Mouse (Mus musculus) intestine, embryonic 14.5 days (tissue): ENCODE measurements around the gene Zfp960. TPM values are rescaled to one million over a fixed set of nuclear protein-coding genes. Genes with fewer than 3 reads are reported as not detected.
"Not testable (repeated sequence)": the region's sequence is repeated elsewhere in the genome, so short reads cannot be mapped to it uniquely, and the experiment has no call there.

Source experiments
- ATAC-seq: fragments of 200-750 bp; cut with Nextera tagmentation; replicated peaks from 2 replicates; pipeline ENCODE4 v1.8.0; 2017; ENCODE audit warnings: low read depth, moderate number of reproducible peaks, moderate TSS enrichment, moderate library complexity; ENCODE audit not compliant: low FRiP score, low TSS enrichment
- DNase-seq: peaks from one replicate; pipeline ENCODE4 v3.0.0-alpha.2; 2018; ENCODE audit warnings: low spot score
- H3K27ac ChIP-seq: fragments of 300-500 bp; sonication (generic); 2 replicates; pipeline ENCODE4 v1.5.1; 2014; ENCODE audit warnings: low read depth, mild to moderate bottlenecking, control low read depth
- H3K27me3 ChIP-seq: fragments of 300-500 bp; sonication (generic); replicated peaks from 2 replicates; pipeline ENCODE4 v1.6.1; 2014; ENCODE audit warnings: low read length, control low read depth; ENCODE audit not compliant: control insufficient read depth, insufficient read depth
- H3K36me3 ChIP-seq: fragments of 300-500 bp; sonication (generic); 2 replicates; pipeline ENCODE4 v1.6.1; 2014; ENCODE audit warnings: low read length, control low read depth; ENCODE audit not compliant: control insufficient read depth, insufficient read depth
- H3K4me1 ChIP-seq: fragments of 300-500 bp; sonication (generic); replicated peaks from 2 replicates; pipeline ENCODE4 v1.6.1; 2014; ENCODE audit warnings: low read length, control low read depth, mixed read lengths; ENCODE audit not compliant: control insufficient read depth, insufficient read depth
- H3K4me2 ChIP-seq: fragments of 300-500 bp; sonication (generic); 2 replicates; pipeline ENCODE4 v1.6.1; 2014; ENCODE audit warnings: low read length
- H3K4me3 ChIP-seq: fragments of 300-500 bp; sonication (generic); 2 replicates; pipeline ENCODE4 v1.5.1; 2014; ENCODE audit warnings: low read depth, low read length, control low read depth, mixed read lengths
- H3K9ac ChIP-seq: fragments of 300-500 bp; sonication (generic); 2 replicates; pipeline ENCODE4 v1.6.1; 2014; ENCODE audit warnings: mild to moderate bottlenecking, low read length
- H3K9me3 ChIP-seq: fragments of 300-500 bp; sonication (generic); 2 replicates; pipeline ENCODE4 v1.6.1; 2016; ENCODE audit warnings: low read length, control low read depth; ENCODE audit not compliant: control insufficient read depth
- WGBS: fragments of 180-500 bp; shearing (Covaris S2); extraction: QIAGEN DNeasy Blood & Tissue Kit; methylation state at CpG from one replicate; pipeline ENCODE4 v1.1.7; 2014; 5-methylcytosine and 5-hydroxymethylcytosine counted together
- polyA plus RNA-seq: library from polyadenylated mRNA; unstranded; fragments of >200 nt; fragmentation: Nextera tagmentation; extraction: Ambion mirVana; gene quantifications from 2 replicates; pipeline ENCODE4 v1.2.1, GENCODE M21; 2014

Zfp960 gene
- 6.7 TPM in 2 replicates for polyA plus RNA-seq

DNA sequence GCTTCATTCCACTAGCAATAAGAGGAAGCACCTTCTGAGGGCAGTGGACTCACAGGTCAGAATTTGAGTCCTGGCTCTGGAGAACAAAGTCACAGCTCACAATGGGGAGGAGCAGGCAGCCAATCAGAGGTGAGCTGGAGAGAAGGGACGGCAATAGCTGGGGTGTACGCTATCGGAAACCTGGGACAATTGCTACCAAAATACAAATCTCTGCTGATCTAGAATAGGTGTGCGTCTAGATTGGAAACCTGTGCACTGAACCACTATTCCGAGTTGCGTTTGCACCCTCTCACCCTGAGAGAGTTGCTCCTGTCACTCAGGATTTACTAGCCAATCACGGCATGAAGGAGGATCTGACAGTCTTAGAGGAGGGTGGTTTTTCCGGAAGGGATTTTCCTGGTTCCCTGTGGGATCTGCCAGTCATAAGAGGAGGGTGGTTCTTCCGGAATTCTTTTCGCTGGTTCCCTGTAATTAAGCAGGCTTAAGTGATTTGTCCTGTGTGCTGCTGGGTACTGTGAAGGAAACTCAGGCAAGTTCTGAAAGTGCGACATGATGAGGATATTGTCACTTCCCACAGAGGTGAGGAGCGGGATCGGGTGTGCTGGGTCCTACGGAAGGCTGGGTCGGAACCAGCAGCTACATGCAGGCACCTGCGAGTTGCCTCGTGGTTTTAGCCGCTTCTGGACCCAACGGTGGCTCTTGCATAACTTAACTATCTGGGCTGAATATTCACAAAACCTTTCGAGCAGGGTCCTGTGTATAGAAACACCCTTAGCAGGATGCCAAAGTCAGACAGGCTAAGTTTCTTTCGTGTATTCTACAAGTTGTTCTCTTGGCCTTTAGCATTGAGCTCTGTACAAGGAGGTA lies at the start of gene Zfp960:
Zfp960 (plus strand) TSS at position 486 of the 867 bp plus-strand sequence.
- ATAC-seq (peak; percentile 100), DNase-seq (peak; percentile 81)
- Histone ChIP-seq H3K4me3 (peak within 1 kb of the TSS; percentile 55), H3K9ac (peak within 1 kb of the TSS; percentile 42), H3K4me2 (peak within 1 kb of the TSS; percentile 55), H3K27ac (0 out of 2 replicates have a peak within 1 kb of the TSS, but pooled peaks have one; percentile 27)
- H3K27me3 ChIP-seq, H3K4me1 ChIP-seq, H3K9me3 ChIP-seq, H3K36me3 ChIP-seq: not testable (repeated sequence)
- under 1% methylated on average over 12 of the region's 21 CpGs for WGBS

- not testable (repeated sequence) for H3K36me3 ChIP-seq, DNase-seq, H3K4me1 ChIP-seq, H3K27ac ChIP-seq, H3K9ac ChIP-seq, H3K9me3 ChIP-seq, H3K4me3 ChIP-seq, H3K4me2 ChIP-seq, H3K27me3 ChIP-seq, ATAC-seq
- WGBS = 92% methylated on average over 2 of the region's 2 CpGs
These were observed 45.8 kb upstream of the Zfp960 start for GRCm38 (mm10) chr17:17018071-17018470.

- H3K4me3 ChIP-seq, H3K9ac ChIP-seq, H3K27ac ChIP-seq, DNase-seq, H3K4me2 ChIP-seq, H3K4me1 ChIP-seq, H3K36me3 ChIP-seq, H3K9me3 ChIP-seq, ATAC-seq, H3K27me3 ChIP-seq: not testable (repeated sequence)
- WGBS = 51% methylated on average over 1 of the region's 1 CpGs
These were observed 4.3 kb upstream of the Zfp960 start for GRCm38 (mm10) chr17:17059566-17059965.

GRCm38 (mm10) chr17:17120830-17121502 lies 57.1 kb downstream of the Zfp960 start, which contains the start of gene Zfp97:
Zfp97 (plus strand) TSS chr17:17121415.
- not testable (repeated sequence) for H3K27me3 ChIP-seq, H3K9me3 ChIP-seq, H3K4me3 ChIP-seq, H3K36me3 ChIP-seq, H3K4me2 ChIP-seq, H3K9ac ChIP-seq, H3K27ac ChIP-seq, H3K4me1 ChIP-seq, DNase-seq
- WGBS = no CpG with 5 or more reads among the region's 8 CpGs
- ATAC-seq = peak; percentile 96

Other genes starting within 250 kb of the Zfp960 start
- gene Zfp97, start 57.3 kb downstream of the Zfp960 start, polyA plus RNA-seq = 7.2 and 9.2 TPM in 2 replicates